Mouse (Mus musculus) kidney, postnatal 36 days (tissue): Measurements from ENCODE around the gene Phlpp1.

Experiments used
- DNase-seq, 2 experiments: peaks; one replicate each; pipeline ENCODE4 v3.0.0; 2021 to 2022; ENCODE audit warnings: mixed read lengths in 2 of 2

The Phlpp1 gene

DNA sequence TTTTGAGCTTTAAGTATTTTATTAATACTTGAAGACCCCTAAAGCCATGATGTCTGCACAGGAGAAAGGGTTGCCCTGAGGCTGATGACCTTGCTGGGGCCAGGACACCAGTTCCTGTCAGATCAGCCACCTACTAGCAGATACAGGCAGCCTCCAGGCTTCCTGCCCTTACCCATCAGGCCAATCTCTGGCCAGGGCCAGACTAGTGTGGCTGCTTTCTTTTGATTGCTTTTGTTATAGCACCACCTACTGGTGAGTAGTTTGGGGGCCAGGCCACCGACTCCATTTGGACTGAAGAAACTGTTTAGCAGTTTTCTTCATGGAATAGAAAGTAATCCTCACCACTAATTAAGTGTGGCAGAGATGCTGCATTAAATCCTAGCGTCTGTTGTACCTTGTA, 223.9 kb downstream of the Phlpp1 start:
- peak; percentile 68 to 79 for DNase-seq

DNA sequence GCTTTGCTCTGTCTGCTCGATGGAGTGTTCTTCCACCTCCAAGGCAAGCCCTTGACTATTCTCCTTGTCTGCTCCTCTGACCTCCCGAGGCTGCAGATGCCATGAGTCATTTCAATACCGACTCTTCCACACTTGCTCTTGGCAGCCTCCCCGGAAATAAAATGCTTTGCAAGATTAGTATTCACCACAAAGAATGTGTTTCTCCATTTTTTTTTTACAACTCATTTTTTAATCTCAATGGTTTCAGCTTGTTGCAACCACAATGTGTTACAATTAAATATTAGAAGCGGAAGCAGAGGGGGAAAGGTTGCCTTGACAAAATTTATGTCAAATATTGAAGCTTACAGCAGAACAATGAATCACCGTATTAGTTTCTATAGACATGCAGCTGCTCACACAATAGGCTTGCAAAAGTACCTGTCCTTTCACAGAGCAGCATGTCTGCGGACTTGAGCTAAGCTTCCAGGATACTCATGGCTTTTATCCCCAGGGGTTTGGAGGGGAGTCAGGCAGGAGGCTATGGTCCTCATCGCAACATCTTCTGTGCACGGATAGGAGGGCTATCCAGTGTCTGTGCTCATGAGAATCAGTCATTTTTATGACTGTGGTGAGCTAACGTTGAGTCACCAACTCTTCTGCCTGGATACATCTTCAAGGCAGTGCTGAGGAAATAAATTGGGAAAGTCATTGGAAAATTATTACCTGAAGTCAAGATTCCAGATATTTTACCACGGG, 229.5 kb downstream of the Phlpp1 start:
- peak; percentile 42 to 43 for DNase-seq

DNA sequence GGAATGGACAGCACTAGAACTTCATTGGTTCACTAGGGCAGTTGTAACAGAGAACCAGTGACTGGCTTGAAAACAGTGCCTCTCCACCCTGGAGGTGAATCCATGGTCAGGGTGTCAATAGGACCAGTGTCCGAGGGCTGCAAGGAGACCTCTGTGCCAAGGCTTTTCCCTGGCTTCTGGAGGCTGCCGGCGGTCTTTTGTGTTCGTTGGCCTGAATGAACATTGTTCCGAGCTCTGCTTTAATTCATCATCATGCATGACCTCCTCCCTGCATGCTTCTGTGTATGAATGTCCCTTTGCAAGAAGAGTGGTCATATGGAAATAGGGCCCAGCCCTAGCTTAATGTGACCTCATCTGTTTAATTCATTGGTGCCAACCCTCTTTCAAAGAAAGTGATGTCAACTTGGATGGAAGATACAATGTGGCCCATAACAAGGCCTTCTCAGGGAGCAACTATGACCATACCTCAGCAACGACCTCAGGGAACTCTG, 231.5 kb downstream of the Phlpp1 start:
- no peak for DNase-seq

DNA sequence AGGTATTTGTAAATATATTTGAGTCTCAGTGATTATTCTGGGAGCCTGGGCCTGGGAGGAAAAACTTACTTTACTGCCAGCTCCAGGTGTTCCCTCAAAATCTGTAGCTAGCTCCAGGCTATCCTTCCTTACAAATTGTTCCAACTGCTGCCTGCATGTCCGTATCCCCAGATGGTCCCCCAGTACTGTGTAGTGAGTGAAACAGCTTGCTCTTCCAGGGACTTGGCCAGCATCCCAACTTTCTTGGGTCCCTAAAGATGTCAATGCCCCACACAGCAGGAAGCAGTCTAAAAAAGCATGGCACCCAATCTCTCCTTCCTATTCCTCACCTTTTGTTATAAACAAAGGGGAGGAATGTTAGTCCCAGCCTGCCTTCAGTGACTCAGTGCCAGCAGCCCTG, 235.3 kb downstream of the Phlpp1 start:
- DNase-seq, result no peak

DNA sequence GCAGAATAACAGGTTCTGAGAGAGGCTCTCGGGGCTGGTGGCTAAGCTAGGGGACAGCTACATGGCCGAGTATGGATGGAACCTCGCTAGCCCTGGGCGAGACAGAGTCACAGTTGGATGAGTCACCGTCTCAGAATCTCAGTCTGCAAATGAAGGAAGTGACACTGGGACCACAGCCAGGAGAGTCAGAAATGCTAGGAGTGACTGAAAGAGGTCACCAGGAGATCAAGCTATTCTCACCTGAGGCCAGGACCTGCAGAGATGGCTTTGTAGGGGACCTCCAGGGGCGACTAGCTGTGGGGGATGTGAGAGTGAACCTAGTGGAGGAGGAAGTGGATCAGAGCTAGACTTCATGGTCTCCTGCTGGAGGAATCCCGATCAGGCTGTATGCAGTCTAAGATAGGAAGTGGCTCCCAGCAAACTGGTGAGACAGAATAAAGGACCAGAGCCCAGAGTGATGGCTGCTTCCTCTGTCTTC, 236.4 kb downstream of the Phlpp1 start:
- peak; percentile 61 to 68 for DNase-seq

DNA sequence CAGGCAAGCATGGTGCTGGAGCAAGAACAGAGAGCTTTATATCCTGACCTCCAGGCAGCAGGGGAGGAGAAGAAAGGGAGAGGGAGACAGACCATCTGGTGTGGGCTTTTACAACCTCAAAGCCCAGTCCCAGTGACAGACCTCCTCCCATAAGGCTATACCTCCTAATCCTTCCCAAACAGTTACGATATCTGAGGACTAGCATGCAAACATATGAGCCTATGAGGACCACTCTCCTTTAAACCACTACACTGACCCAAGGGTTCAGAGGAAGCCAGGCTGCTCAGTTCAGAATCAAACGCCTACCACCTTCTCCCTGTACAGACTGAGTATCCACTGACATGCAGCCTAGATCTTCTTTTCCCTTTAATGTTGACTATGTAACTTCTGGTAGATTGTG, 239.3 kb downstream of the Phlpp1 start:
- DNase-seq, result no peak

DNA sequence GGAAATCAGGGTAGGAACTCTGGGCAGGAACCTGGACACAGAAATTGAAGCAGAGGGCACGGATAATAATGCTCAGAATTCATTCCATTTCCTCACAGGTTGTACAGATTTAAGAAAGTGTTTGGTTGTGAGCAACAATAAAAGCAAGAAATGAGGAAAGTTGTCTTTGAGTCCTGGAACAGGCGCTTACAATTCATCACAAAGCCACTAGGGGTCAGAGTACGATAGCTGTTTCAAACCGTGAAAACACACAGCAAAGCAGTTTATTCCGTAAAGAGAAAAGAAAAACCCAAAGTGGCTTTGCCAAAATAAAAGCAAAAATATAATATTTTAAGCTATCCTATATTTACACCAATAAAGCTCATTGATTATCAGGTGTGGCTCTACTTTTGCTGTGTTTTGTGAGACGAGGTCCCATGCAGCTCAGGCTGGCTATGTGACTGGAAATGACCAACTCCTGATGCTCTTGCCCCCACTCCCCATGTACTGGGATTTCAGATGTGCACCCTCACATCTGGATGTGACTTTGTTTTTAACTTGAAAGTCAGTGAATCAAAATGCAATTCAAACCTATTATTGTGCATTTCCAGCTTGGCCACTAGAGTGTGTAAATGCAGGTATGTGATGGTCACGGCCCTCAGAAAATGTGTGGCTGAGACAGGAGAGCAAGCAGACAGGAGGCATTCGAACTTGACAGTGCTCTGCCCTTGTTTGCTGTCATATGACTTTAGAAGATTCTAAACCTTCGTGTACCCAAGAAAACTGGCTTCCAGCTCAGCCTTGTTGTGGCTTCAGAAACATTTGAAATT, 253.8 kb downstream of the Phlpp1 start:
- peak; percentile 26 to 70 for DNase-seq

DNA sequence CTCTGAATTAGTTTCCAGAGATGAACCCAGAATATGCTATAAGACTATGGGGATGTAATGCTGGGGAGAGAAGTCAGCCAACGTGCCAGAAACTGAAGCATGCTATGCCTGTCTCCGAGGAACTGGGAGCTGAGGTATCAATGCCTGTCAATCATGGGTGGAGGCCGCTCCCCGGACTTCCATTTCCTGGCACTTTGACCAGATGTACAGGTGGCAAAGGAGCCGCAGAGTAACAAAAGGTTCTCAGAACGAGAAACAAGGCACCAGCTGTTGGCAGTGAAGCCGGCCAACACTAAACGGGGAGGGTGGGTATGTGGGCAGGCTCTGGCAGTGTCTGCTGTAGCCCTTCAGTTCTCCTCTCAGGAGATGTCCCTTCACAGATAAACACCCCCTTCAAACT, 256.6 kb downstream of the Phlpp1 start:
- no peak for DNase-seq

DNA sequence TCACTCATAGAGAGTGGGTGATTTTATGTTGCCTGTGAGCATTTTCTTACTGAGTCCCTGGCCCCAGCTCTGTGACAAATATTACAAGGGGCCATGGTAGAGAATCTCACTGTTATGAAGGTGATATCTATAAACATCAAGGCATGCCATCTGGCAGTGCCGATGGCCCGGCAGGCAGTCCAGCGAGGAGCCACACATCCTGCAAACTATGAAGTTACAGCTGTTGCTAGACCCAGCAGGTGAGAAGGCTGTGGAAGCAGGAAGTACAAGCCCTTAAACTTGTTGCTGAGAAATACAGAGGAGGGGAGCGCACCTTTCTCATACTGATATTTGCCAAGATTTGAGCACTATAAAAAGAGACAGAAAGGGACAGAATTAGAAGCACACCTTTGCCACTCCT, 257.0 kb downstream of the Phlpp1 start:
- DNase-seq, result no peak

DNA sequence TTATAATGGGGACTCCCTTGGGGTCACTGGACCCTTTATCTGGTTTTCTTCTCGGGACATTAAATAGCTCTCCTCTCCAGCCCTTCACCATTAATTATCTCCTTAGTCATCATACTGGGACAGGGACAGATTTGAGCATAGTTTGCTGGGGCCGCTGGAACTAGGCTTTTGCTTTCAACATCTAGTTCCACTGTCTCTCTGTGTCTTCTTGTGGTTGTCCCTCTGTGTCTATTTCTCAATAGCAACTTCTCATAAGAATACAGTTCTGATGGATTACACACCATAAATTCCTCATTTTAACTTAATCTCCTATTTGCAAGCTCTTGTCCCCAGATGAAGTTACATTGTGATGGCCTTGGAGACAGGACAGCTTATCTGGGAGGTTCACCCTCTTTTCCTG, 262.0 kb downstream of the Phlpp1 start:
- no peak for DNase-seq
